Mouse (Mus musculus): ENCODE data around the gene Prdm1.

GRCm38 (mm10) chr10:44429177-44429888 is 99.0 kb downstream of the Prdm1 start:
- TF ChIP-seq EP300 (IDR thresholded peaks at IDR 0.05; ENCODE audit: insufficient read depth, low read depth, low read length) (no peak), POLR2A (IDR thresholded peaks at IDR 0.05; ENCODE audit: insufficient read depth, low read depth, low read length) (no peak), CTCF (IDR thresholded peaks at IDR 0.05) (no peak)
